ENCODE assay signal across 7 mouse cellular contexts in genomic region chr2:70262565-70263082, GRCm38 (mm10).
DNase-seq lines count a peak whose midpoint lies in the region; ATAC-seq and TF ChIP-seq lines count a peak whose summit lies in the region.

No protein-coding gene starts in this region.

- TF ChIP-seq CTCF in lung, embryonic 14.5 days (IDR thresholded peaks at IDR 0.05; ENCODE audit: low read depth) = no peak

- 12% methylated on average over 9 of the region's 9 CpGs for WGBS in lung, embryonic 14.5 days
- 59% methylated on average over 9 of the region's 9 CpGs for WGBS in forebrain, embryonic 14.5 days

- no peak overlapping the region for H3K4me3 ChIP-seq in lung, embryonic 14.5 days (ENCODE audit: low read depth, low read length)
- H3K4me3 ChIP-seq in forebrain, embryonic 14.5 days (ENCODE audit: low read depth, low read length) = no peak overlapping the region

- DNase-seq in lung, embryonic 14.5 days = peak; percentile 71
- DNase-seq in lung, postnatal 36 days = no peak
- DNase-seq in forebrain, embryonic 14.5 days (ENCODE audit: low spot score) = peak; percentile 48
- peak; percentile 14 to 29 for DNase-seq in left cerebral cortex, postnatal 36 days (ENCODE audit: low spot score in 2 of 2)
- DNase-seq in right cerebral cortex, postnatal 36 days (ENCODE audit: low spot score in 2 of 2) = peak; percentile 24 to 52
- DNase-seq in natural killer cell, adult 2 months (ENCODE audit: low spot score in 2 of 2) = no peak

- H3K4me1 ChIP-seq in lung, embryonic 14.5 days (ENCODE audit: insufficient read depth) = peaks cover 16% of the 10 kb centered on the region
- H3K4me1 ChIP-seq in forebrain, embryonic 14.5 days (ENCODE audit: control insufficient read depth, insufficient read depth, low read length) = peaks cover 20% of the 10 kb centered on the region

- ATAC-seq in lung, embryonic 14.5 days (ENCODE audit: insufficient read depth) = peak; percentile 83
- ATAC-seq in forebrain, embryonic 14.5 days = no peak
- ATAC-seq in megakaryocyte, adult 5-6 weeks (ENCODE audit: poor library complexity, severe bottlenecking) = no peak

- no peaks in the 10 kb centered on the region for H3K36me3 ChIP-seq in lung, embryonic 14.5 days (ENCODE audit: insufficient read depth)
- no peaks in the 10 kb centered on the region for H3K36me3 ChIP-seq in forebrain, embryonic 14.5 days (ENCODE audit: control insufficient read depth, insufficient read depth, low read length)

- no peaks in the 10 kb centered on the region for H3K27me3 ChIP-seq in lung, embryonic 14.5 days (ENCODE audit: insufficient read depth, low read length)
- H3K27me3 ChIP-seq in forebrain, embryonic 14.5 days (replicated peaks; ENCODE audit: control insufficient read depth, insufficient read depth, low read length) = no peaks in the 10 kb centered on the region

- H3K4me2 ChIP-seq in lung, embryonic 14.5 days = peak overlapping the region; percentile 18; the same call in 1 of the 2 replicates
- no peak overlapping the region for H3K4me2 ChIP-seq in forebrain, embryonic 14.5 days (ENCODE audit: low read length)

- peak overlapping the region; percentile 76 for H3K27ac ChIP-seq in lung, embryonic 14.5 days (ENCODE audit: low read depth)
- H3K27ac ChIP-seq in forebrain, embryonic 14.5 days (ENCODE audit: low read depth, low read length) = no peak overlapping the region; the same call in 1 of the 2 replicates

- intact Hi-C loops in left cerebral cortex, postnatal 36 days (cut with DNase I) = no loop called here

- H3K9me3 ChIP-seq in lung, embryonic 14.5 days (ENCODE audit: low read depth, low read length) = no peaks in the 10 kb centered on the region
- no peaks in the 10 kb centered on the region for H3K9me3 ChIP-seq in forebrain, embryonic 14.5 days (replicated peaks; ENCODE audit: control insufficient read depth, low read length)

- H3K9ac ChIP-seq in lung, embryonic 14.5 days = no peak overlapping the region
- H3K9ac ChIP-seq in forebrain, embryonic 14.5 days (ENCODE audit: low read length) = no peak overlapping the region

Comparison
In these comparisons a context has a peak if more than half of its experiments do, and no peak if none do; other contexts are left out.
1. DNase-seq: peak in lung, embryonic 14.5 days (single experiment), forebrain, embryonic 14.5 days (single experiment), left cerebral cortex, postnatal 36 days (2 of 2) and right cerebral cortex, postnatal 36 days (2 of 2); none in lung, postnatal 36 days (single experiment) and natural killer cell, adult 2 months (0 of 2).